Mouse (Mus musculus) adrenal gland, adult 8-10 months (tissue): ENCODE data around the gene Rangap1. TPM values are rescaled to one million over a fixed set of nuclear protein-coding genes. Genes with fewer than 3 reads are reported as not detected.
"Not testable (repeated sequence)": the region's sequence is repeated elsewhere in the genome, so short reads cannot be mapped to it uniquely, and the experiment has no call there.

Experiments
- DNase-seq: peaks from one replicate; pipeline ENCODE4 v3.0.0; 2022
- total RNA-seq, 4 experiments: library from RNA; stranded (reverse); gene quantifications; 2 replicates each; pipeline ENCODE4 v1.2.4; 2022

Rangap1 gene
- 10 to 100 TPM; 53.4 to 70.2 (median 60.6) TPM for total RNA-seq

GRCm38 (mm10) chr15:81744992-81745600 lies at the start of gene Rangap1, which contains the start of gene Zc3h7b:
Gene Rangap1 (minus strand): TSS chr15:81745530.
Gene Zc3h7b (plus strand): TSS chr15:81745057.
- peak; percentile 61 for DNase-seq

GRCm38 (mm10) chr15:81792444-81792843 lies 47.1 kb upstream of the Rangap1 start:
- DNase-seq: no peak

GRCm38 (mm10) chr15:81787525-81787924 lies 42.2 kb upstream of the Rangap1 start:
- DNase-seq: no peak

- no peak for DNase-seq
Measured at GRCm38 (mm10) chr15:81785701-81786100, 40.4 kb upstream of the Rangap1 start.

GRCm38 (mm10) chr15:81784762-81785161 lies 39.4 kb upstream of the Rangap1 start:
- DNase-seq: no peak

GRCm38 (mm10) chr15:81781816-81782215 lies 36.5 kb upstream of the Rangap1 start:
- DNase-seq: no peak

- no peak for DNase-seq
Measured at GRCm38 (mm10) chr15:81776631-81777422, 31.5 kb upstream of the Rangap1 start.

- DNase-seq: peak; percentile 87
Measured at GRCm38 (mm10) chr15:81774505-81775171, 29.3 kb upstream of the Rangap1 start.

- DNase-seq: no peak
Measured at GRCm38 (mm10) chr15:81772431-81773120, 27.2 kb upstream of the Rangap1 start.

GRCm38 (mm10) chr15:81769037-81769436 lies 23.7 kb upstream of the Rangap1 start:
- DNase-seq: no peak

- DNase-seq: peak; percentile 53
Measured at GRCm38 (mm10) chr15:81766439-81766838, 21.1 kb upstream of the Rangap1 start.

- DNase-seq: no peak
Measured at GRCm38 (mm10) chr15:81765651-81766050, 20.3 kb upstream of the Rangap1 start.

GRCm38 (mm10) chr15:81764573-81764972 lies 19.2 kb upstream of the Rangap1 start:
- no peak for DNase-seq

GRCm38 (mm10) chr15:81761959-81762358 lies 16.6 kb upstream of the Rangap1 start:
- DNase-seq: no peak

- no peak for DNase-seq
Measured at GRCm38 (mm10) chr15:81761381-81761780, 16.1 kb upstream of the Rangap1 start.

- DNase-seq: no peak
Measured at GRCm38 (mm10) chr15:81760361-81761079, 15.2 kb upstream of the Rangap1 start.

GRCm38 (mm10) chr15:81759542-81759941 lies 14.2 kb upstream of the Rangap1 start:
- DNase-seq: no peak

- DNase-seq: peak; percentile 42
Measured at GRCm38 (mm10) chr15:81758701-81759100, 13.4 kb upstream of the Rangap1 start.

GRCm38 (mm10) chr15:81753669-81754068 lies 8.3 kb upstream of the Rangap1 start:
- no peak for DNase-seq

- DNase-seq: no peak
Measured at GRCm38 (mm10) chr15:81749742-81750141, 4.4 kb upstream of the Rangap1 start.

- peak; percentile 39 for DNase-seq
Measured at GRCm38 (mm10) chr15:81745601-81746114, 328 bp upstream of the Rangap1 start.

GRCm38 (mm10) chr15:81742368-81742767 lies 3.0 kb downstream of the Rangap1 start:
- DNase-seq: not testable (repeated sequence)
